Mouse (Mus musculus) activated CD4-positive, CD25-positive, alpha-beta regulatory T cell, adult 4 months (primary cell): ENCODE data around the gene Ppp1r21. TPM values are rescaled to one million over a fixed set of nuclear protein-coding genes. Genes with fewer than 3 reads are reported as not detected.

ENCODE experiments used
- ATAC-seq: one replicate; pipeline ENCODE4 v1.8.0; 2017
- polyA plus RNA-seq, 2 experiments: library from polyadenylated mRNA; unstranded; fragments of 100-300 nt; shearing (Covaris generic); gene quantifications; one replicate each; pipeline ENCODE4 v1.2.1; 2017

The Ppp1r21 gene
- polyA plus RNA-seq, 2 experiments from 2014 or later: 21.8 to 34.3 TPM

- ATAC-seq: no peak
Observed at GRCm38 (mm10) chr17:88614733-88615132, 84.8 kb downstream of the Ppp1r21 start.

GRCm38 (mm10) chr17:88615492-88616155, 85.7 kb downstream of the Ppp1r21 start:
- no peak for ATAC-seq

- ATAC-seq: no peak
Observed at GRCm38 (mm10) chr17:88620935-88621334, 91.0 kb downstream of the Ppp1r21 start.

- no peak for ATAC-seq
Observed at GRCm38 (mm10) chr17:88621374-88621773, 91.5 kb downstream of the Ppp1r21 start.

- ATAC-seq: no peak
Observed at GRCm38 (mm10) chr17:88622711-88623110, 92.8 kb downstream of the Ppp1r21 start.

- no peak for ATAC-seq
Observed at GRCm38 (mm10) chr17:88624386-88624785, 94.5 kb downstream of the Ppp1r21 start.

GRCm38 (mm10) chr17:88625350-88625749, 95.4 kb downstream of the Ppp1r21 start:
- no peak for ATAC-seq

- no peak for ATAC-seq
Observed at GRCm38 (mm10) chr17:88625931-88626330, 96.0 kb downstream of the Ppp1r21 start.

GRCm38 (mm10) chr17:88626347-88626811, 96.5 kb downstream of the Ppp1r21 start:
- no peak for ATAC-seq

- no peak for ATAC-seq
Observed at GRCm38 (mm10) chr17:88627150-88627549, 97.2 kb downstream of the Ppp1r21 start.

- ATAC-seq: no peak
Observed at GRCm38 (mm10) chr17:88628676-88629380, 98.9 kb downstream of the Ppp1r21 start.

- ATAC-seq: no peak
Observed at GRCm38 (mm10) chr17:88629381-88629759, 99.5 kb downstream of the Ppp1r21 start.

- no peak for ATAC-seq
Observed at GRCm38 (mm10) chr17:88629931-88630553, 100.1 kb downstream of the Ppp1r21 start.

GRCm38 (mm10) chr17:88630554-88630948, 100.6 kb downstream of the Ppp1r21 start:
- no peak for ATAC-seq

GRCm38 (mm10) chr17:88632631-88633030, 102.7 kb downstream of the Ppp1r21 start:
- no peak for ATAC-seq

- ATAC-seq: no peak
Observed at GRCm38 (mm10) chr17:88636076-88636475, 106.2 kb downstream of the Ppp1r21 start.

GRCm38 (mm10) chr17:88636587-88636986, 106.7 kb downstream of the Ppp1r21 start:
- ATAC-seq: no peak

Other genes starting within 250 kb of the Ppp1r21 start
- 10 to 100 TPM; 34.0 to 36.1 TPM for gene Foxn2, start 89.4 kb upstream of the Ppp1r21 start, polyA plus RNA-seq
- gene Ston1, start 67.6 kb downstream of the Ppp1r21 start, polyA plus RNA-seq: 1 to 10 TPM; 1.1 to 4.4 TPM
- gene Gtf2a1l, start 138.5 kb downstream of the Ppp1r21 start, polyA plus RNA-seq: under 1 TPM in 1 of 2 experiments, not detected in 1; 0.61 TPM